Mouse (Mus musculus) bone marrow, adult 2 months (tissue): ENCODE results near the gene T.

Experiments
- CTCF ChIP-seq: fragments of 200-500 bp; IDR thresholded peaks from 2 replicates; pipeline ENCODE4 v1.5.1; 2011; ENCODE audit warnings: low read length, control low read depth; ENCODE audit not compliant: control insufficient read depth, insufficient read depth
- POLR2A ChIP-seq: fragments of 200-500 bp; IDR thresholded peaks from 2 replicates; pipeline ENCODE4 v1.6.1; 2011; ENCODE audit warnings: low read depth, mild to moderate bottlenecking, control low read depth, low read length, borderline replicate concordance; ENCODE audit not compliant: control insufficient read depth

- TF ChIP-seq CTCF (peak; percentile 62), POLR2A (no peak)
Observed at GRCm38 (mm10) chr17:8461568-8461967, 27.3 kb downstream of the T start.
